Mouse (Mus musculus): ENCODE results near the gene Cyp27b1.

Cyp27b1 gene

DNA sequence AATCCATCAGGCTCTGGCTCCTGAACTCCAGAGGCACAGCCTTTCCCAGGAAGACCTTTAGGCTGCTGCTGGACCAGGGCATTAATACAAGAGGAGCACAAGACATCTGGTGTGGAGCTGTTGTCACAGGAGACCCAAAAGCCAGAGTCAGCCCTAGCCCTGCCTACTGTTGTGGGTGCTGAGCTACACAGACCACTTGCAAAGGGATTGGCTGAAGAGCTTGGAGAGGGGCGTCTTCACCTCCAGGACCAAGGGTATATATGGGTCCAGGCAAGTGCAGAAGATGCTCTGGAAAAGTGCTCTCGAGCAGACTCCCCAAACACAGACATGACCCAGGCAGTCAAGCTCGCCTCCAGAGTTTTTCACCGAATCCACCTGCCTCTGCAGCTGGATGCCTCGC, at the start of gene Cyp27b1:
Gene Cyp27b1 (plus strand): TSS at position 297 of the 400 bp plus-strand sequence.
- no peak for DNase-seq (ENCODE audit: low read depth, low spot score)

DNA sequence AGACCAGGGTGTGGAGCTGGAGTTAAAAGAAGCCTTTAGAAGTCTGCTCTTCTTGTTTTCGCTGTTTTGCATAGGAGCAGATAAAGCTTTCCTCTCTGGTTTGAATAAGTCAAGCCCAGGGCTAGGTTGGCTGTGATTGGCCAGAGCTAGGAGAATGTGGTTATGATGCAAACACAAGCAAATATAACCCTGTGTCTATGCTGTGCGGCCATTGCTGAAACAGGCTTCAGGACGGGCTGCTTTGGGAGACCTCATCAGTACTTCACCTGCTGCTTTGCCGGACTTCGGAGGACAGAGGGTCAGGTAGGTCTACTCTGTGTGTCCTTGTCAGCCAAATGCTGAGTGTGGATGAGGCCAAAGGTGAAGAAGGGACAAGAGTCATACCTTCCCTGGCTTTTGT, 47.5 kb upstream of the Cyp27b1 start, which contains the start of gene Avil:
Gene Avil (plus strand): TSS at position 181 of the 400 bp plus-strand sequence.
- no peak for DNase-seq (ENCODE audit: low read depth, low spot score)

DNA sequence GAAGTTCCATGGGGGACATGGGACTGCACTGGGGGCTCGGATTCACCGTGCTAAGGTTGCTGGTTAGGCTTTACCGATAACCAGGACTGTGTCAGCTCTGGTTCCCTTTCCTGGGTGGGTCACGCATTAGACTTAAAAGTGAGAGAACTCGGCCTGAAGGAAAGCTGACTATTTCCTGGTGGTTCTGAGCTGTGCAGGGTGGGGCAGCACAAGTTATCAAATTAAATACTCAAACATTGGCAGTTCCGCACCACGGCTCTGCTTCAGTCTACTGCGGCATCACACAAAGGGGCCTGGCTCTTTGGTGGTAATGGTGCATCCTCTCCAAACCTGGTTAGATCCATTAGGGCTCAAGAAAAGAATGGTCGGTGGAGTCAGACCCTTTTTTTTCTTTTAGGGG, 46.8 kb upstream of the Cyp27b1 start:
- no peak for DNase-seq (ENCODE audit: low read depth, low spot score)

GRCm38 (mm10) chr10:127002056-127002455, 46.0 kb upstream of the Cyp27b1 start:
- no peak for DNase-seq (ENCODE audit: low read depth, low spot score)

DNA sequence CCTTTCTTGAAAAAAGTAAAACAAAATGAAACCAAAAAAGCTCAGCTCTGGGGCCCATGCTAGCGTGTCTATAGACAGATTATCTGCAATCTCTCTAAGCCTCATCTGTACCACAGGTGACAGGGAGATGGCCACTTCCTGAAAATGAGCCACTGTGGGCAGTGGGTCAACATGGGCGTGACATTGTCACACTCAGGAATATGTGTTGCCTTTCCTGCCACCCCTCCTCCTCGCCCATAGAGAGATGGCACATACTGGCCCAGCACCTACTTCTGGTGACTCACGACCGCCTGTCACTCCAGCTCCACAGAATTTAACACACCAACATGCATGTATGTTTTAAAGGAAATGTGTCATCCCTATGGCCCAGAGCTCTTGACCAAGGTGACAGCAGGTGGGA, 45.3 kb upstream of the Cyp27b1 start:
- DNase-seq (ENCODE audit: low read depth, low spot score) = no peak

- no peak for DNase-seq (ENCODE audit: low read depth, low spot score)
These were observed 44.7 kb upstream of the Cyp27b1 start for GRCm38 (mm10) chr10:127003334-127003733.

- no peak for DNase-seq (ENCODE audit: low read depth, low spot score)
These were observed 44.2 kb upstream of the Cyp27b1 start for GRCm38 (mm10) chr10:127003806-127004205.

DNA sequence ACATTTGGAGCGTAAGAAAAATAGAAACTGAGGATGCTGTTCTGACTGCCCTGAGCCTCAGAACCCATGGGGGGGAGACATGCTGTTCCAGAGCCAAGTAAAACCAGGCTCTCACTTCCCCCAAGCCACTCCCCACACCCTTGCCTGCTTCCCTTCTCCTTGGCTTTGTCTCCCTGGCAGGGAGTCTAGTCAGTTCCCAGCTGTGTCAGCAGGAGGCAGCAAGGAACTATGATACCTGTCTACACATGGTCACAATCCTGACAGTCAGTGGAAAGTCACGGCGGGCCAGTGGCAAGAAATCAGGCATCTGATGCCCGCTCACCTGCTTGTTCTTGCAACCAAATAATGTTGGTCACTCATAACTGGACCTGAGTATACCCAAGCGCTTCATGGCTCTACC, 31.6 kb upstream of the Cyp27b1 start:
- no peak for DNase-seq (ENCODE audit: low read depth, low spot score)

DNA sequence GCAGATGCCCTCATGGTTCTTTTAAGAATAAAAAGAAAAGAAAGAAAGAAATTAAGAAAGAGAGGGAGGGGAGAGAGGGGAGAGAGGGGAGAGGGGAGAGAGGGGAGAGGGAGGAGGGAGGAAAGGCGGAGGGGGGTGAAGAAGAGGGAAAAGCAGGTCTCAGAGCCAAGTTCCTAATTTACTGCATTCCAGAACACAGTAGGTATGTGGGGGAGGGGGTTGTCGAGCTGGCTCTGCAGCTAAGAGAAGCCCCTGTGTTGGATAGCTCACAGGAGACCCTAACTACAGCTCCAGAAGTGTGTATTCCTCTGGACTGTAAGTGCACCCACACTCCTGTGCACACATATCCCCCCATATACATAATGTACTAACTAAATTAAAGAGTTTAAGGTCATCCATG, 31.0 kb upstream of the Cyp27b1 start:
- no peak for DNase-seq (ENCODE audit: low read depth, low spot score)

- DNase-seq (ENCODE audit: low read depth, low spot score) = no peak
These were observed 29.6 kb upstream of the Cyp27b1 start for GRCm38 (mm10) chr10:127018422-127018821.

DNA sequence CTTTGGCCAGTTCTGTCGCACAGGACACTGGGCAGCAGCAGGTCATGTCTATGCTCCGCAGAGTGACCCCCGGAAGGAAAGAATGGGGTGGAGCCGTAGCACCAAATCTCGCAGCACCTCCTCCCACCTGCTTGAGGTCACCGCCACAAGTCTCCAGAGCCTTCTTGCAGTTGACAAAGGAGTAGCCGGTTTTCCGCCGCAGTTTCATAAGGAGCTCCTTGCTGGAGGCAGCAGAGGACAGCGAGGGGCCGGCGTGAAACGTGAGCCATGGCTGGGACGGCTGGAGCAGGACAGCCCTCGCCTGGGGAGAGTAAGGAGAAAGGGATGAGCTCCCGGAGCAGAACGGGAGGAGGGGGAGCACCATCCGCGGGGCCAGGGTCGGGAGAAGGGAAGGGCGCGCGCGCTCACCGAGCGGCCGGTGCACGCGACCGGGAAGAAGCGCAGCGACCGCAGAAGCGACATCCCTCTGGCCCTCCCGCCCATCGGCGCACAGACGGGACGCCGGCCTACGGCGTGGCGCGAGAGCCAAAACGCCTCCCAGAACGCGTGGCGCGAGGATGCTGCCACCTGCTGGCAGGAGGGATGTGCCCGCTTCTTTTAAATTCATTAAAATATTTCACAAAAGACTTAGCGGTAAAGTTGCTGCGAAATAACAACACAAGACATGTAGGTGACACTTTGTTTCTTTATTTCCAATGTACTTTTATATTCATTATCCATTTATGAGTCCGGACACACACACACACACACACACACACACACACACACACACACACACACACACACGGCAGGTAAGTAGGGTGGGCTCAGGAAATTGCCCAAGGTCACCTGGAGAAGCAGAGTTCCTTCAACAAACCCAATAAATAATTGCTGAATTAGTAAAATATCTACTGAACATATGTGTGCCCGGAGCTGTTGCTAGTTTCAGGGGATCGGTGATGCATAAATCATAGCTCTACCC, 17.4 kb upstream of the Cyp27b1 start, which contains the start of gene Tsfm:
Gene Tsfm (minus strand): TSS at position 505 of the 961 bp plus-strand sequence.
- DNase-seq (ENCODE audit: low read depth, low spot score) = peak; percentile 67

- no peak for DNase-seq (ENCODE audit: low read depth, low spot score)
These were observed 14.7 kb upstream of the Cyp27b1 start for GRCm38 (mm10) chr10:127033301-127033741.

- no peak for DNase-seq (ENCODE audit: low read depth, low spot score)
These were observed 11.8 kb upstream of the Cyp27b1 start for GRCm38 (mm10) chr10:127036273-127036672.

GRCm38 (mm10) chr10:127037641-127038040, 10.4 kb upstream of the Cyp27b1 start:
- no peak for DNase-seq (ENCODE audit: low read depth, low spot score)

DNA sequence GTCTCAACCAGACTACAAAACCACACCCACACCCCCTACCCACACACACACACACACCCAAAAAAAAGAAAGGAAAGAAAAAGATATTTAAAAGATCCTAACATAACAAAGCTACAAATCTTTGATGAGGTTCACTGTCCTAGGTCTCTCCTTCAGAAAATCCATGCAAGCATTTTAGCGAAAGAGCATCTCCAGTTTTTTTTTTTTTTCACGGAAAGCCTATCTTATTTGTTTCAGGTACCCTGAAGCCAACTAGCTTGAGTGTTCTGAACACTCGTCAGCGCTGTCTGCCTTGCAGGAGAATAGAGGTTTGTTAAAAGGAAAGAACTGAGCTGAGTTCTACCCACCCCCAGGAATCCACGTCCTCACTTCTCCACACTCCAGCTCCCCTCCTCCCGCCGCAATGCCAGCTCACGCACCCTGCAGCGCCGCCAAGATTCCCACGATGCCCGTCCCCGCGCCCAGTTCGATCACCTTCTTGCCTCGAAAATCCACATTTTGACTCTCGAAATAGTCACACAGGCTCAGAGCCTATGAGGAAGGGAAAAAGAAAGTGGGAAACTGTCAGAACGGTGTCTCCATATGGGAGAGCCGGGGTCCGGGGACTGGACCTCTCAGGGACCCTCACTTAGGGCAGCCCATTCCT, 7.4 kb upstream of the Cyp27b1 start:
- no peak for DNase-seq (ENCODE audit: low read depth, low spot score)

- DNase-seq (ENCODE audit: low read depth, low spot score) = no peak
These were observed 6.7 kb upstream of the Cyp27b1 start, which contains the start of the genes Mettl1 and Eef1akmt3 for GRCm38 (mm10) chr10:127041274-127041766. Gene Mettl1 (plus strand): TSS chr10:127041414. Gene Eef1akmt3 (minus strand): TSS chr10:127041513.

DNA sequence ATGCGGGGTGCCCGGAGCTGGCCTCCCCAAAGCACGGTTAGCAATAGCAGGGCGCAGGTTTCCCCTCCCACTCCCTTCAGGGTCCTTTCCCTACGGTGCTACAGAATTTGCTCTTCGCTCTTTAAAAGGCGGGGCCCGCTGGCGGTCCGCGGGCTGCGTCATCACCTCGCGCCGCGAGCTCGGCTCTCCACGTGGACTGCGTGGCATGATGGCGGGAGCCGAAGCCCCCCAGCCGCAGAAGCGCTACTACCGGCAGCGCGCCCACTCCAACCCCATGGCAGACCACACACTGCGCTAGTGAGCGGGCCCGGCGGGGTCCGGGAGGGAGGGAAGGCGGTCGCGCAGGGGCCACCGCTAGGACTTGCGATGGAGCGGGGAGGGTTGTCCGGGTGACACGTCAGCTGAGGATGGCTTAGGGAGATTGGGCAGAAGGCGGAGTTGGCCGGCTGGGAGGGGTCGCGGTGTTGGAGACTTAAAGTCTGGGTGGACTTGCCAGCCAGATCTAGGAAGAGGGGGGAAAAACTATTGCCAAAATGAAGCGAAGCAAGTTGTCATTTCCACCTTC, 6.2 kb upstream of the Cyp27b1 start:
- DNase-seq (ENCODE audit: low read depth, low spot score) = peak; percentile 83

DNA sequence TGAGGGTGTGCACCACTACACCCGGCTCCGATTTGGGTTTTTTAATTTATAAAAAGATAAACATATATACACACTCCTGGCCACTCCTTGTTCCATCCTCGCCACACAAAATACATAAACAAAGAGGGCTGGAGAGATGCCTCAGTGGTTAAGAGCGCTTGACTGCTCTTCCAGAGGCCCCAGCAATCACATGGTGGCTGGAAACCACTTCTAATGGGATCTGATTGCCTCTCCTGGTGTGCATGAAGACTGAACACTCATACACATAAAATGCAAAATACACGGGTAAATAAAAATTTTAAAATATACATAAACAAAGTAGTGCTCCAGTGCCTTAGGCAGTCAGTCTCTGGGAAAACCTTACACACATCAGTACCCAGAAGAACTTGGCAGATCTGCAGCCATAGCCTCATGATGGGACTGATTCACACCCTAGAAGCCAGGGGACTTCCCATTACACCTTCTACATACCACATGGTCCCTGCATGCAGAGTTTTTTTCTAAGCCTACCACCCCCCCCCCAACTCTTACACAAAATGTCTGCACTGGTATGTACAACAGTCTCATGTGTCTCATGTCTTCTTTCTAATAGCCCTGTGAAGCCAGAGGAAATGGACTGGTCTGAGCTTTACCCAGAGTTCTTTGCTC, 5.5 kb upstream of the Cyp27b1 start:
- DNase-seq (ENCODE audit: low read depth, low spot score) = no peak

DNA sequence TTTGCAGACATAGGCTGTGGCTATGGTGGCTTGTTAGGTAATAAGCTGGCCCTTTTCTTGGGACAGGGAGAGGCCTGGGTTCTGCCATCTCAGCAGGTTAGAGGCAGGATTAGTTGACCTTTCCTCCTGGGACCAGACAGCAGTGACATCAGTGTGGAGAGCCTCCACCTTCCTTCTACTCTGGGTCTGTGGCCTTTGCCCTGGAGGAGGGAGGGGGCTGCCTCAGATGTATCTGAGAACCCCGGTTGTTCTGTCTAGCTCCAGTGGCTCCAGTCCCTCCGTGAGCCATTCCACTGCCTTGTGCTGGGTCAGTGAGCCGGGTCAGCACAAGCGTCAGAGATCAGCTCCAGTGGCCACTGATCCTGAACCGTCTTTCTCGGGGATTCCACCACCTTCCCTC, 4.9 kb upstream of the Cyp27b1 start:
- no peak for DNase-seq (ENCODE audit: low read depth, low spot score)

- DNase-seq (ENCODE audit: low read depth, low spot score) = no peak
These were observed 751 bp downstream of the Cyp27b1 start for GRCm38 (mm10) chr10:127048608-127049394.

Measured in WW6 (cell line).